Mouse (Mus musculus) liver, embryonic 14.5 days (tissue): ENCODE results near the gene Zdhhc12.

Source experiments
- CTCF ChIP-seq: IDR thresholded peaks from 2 replicates; pipeline ENCODE4 v1.5.1; 2016; ENCODE audit warnings: antibody characterized with exemption, low read depth, control low read depth
- EP300 ChIP-seq: IDR thresholded peaks from 2 replicates; pipeline ENCODE4 v1.6.1; 2016; ENCODE audit warnings: antibody characterized with exemption, low read depth

GRCm38 (mm10) chr2:30123729-30124471, 30.5 kb upstream of the Zdhhc12 start:
- TF ChIP-seq EP300 (no peak), CTCF (no peak)
